Mouse (Mus musculus) cortical plate, adult 2 months (tissue): ENCODE measurements around the gene 2310011J03Rik.

Experiments
- CTCF ChIP-seq: fragments of 200-500 bp; IDR thresholded peaks from 2 replicates; pipeline ENCODE4 v1.5.1; 2011; ENCODE audit warnings: mild to moderate bottlenecking, control low read depth, low read length; ENCODE audit not compliant: insufficient read depth; ENCODE audit errors: extremely low read depth
- POLR2A ChIP-seq: fragments of 200-500 bp; IDR thresholded peaks from 2 replicates; pipeline ENCODE4 v1.6.1; 2011; ENCODE audit warnings: mild to moderate bottlenecking, low read length, control low read depth; ENCODE audit not compliant: insufficient read depth; ENCODE audit errors: extremely low read depth

GRCm38 (mm10) chr10:80299301-80299700 is 21.0 kb downstream of the 2310011J03Rik start:
- no peak for TF ChIP-seq CTCF
- no peak for TF ChIP-seq POLR2A
